Mouse (Mus musculus) cerebellum, adult 18-20 months (tissue): Measurements from ENCODE around the gene Astl.

Experiments used
- DNase-seq, 2 experiments: peaks; one replicate each; pipeline ENCODE4 v3.0.0; 2021

Gene Astl

DNA sequence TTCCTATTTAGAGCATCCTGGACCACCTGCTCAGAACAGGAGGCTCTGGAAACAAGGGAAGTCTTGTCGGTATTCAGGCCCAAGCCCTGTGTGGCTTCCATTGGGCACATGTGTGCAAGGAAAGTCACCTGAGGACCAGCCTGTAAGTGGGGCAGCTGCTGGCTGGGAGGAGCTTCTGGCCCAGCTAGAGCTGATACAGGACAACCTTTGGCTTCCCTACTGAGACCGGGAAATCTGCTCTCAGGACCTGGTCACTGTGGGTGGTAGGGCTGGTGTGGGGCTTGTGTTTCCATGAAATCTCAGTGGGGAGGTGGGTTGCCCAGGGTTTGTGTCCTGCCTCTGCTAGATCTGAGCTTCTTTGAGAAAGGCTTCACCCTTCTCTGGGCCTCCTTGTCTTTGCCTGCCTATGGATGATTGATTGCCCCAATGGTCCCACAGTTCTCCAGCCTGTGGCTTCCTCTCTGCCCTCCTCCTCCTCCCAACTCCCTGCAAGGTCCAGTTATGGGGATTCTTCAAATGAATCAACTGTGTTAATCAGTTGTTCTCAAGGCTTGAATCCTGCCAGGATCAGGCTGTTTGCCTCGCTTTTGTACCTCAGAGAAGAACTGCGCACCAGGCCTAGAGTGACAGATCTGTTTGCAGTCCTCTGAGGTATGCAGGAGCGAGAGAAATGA, 31.4 kb downstream of the Astl start:
- DNase-seq, result no peak

DNA sequence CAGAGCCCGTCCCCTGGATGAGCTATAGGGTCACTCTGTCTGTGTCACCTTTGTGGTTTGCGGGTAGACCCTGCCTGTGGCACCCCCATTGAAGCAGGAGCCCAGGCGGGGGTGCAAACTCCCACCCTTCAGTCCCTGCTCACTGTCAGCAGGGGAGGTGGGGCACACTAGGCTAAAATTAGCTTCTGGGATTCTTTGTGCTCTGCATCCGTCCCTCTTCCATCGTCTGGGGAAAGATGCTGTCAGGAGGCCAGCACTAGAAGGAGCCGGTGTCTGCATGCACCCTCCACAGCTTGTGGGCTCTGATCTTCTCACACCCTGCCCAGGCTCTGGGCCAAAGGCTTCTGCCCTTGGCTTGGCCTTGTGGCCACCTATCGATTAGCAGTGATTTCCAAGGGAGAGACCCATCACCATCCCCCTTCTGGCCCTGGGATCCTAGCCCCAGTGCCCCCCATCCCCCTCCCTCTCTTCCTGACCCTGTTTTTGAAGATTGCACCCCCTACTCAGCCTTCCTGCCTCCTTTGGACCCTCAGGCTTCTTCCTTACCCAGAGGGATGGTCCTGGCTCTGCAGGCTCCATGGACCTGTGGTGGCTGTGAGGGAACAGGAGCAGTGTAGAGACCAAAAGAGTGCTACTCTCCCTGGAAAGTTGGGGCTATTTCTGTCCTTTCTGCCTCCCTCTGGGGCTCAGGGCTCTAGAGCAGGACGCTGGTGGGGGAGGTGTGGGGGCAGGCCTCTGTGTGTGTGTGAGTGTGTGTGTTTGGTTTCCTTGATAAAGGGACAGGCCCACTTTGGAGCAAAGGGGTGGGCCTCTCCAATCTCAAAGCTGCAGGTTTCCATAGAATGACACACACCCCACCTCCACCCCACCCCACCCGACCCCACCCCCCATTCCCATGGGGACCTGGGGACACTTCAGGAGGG, 32.4 kb downstream of the Astl start:
- DNase-seq, result no peak

DNA sequence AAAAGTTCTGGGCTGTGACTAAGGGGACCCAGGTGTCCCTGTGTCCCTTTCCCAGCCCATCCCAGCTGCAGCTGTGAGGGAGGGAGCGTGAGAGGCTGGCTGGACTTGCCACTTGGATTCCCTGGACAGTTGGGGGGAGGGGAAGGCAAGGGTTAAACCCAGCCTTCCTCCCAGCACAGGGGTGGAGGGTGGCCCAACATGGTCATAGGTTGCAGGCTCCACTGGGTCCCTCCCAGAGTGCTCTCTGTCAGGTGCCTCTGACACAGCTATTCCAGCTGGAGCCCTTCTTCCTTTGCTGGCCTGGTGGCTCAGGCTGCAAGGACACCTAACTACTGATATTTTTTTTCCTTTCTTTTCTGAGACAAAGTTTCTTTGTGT, 33.0 kb downstream of the Astl start:
- DNase-seq, result no peak

DNA sequence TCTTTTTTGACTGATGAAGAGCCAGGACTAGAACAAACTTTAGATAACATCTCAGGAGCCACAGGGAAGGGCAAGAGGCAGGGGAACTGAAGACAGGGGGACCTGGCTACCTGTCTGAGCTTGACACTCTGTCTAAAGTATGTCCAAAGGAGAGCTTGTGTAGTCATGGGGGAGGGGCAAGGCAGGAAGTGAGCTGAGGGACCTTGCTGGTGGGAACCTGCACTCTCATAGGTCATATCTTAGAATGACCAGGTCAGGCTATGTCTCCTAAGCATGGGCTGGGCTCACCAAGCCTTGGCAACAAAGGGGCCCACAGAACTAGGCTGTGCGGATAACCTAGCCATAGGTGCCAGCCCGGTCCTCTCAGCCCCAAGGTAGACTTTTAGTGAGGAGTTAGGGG, 33.6 kb downstream of the Astl start:
- DNase-seq, result no peak

DNA sequence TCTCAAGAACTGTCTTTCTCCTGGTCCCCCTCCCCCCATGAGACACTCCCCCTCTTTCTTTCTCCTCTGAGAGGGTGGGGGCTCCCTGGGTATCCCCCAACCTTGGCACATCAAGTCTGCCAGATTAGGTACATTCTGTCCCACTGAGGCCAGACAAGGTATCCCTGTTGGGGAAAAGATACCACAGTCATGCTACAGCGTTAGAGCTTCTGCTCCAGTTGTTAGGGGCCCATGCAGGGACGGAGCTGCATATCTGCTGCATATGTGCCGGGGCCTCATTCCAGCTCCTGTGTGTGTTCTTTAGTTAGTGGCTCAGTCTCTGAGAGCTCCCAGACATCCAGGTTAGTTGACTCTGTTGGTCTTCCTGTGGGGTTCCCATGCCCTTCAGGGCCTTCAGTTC, 35.7 kb downstream of the Astl start:
- no peak for DNase-seq

DNA sequence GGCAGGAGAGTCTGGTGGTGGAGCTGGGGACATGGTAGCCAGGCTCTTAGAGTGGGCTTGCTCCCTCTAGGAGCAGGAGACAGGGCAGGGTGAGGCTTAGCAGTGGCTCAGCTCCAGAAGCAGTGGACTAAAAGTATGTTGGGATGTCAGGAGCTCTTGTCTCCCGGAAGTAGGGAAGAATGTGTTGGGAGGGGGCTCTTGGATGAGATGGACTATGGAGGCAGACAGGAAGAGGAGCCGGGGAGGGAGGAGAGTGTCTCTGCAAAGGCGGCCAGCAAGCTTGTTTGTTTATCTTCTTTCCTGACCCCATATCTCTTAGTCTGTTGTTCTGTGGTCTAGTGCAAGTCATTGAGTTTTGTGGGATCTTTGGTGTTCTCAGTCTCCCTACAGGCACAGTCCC, 36.6 kb downstream of the Astl start:
- no peak for DNase-seq

DNA sequence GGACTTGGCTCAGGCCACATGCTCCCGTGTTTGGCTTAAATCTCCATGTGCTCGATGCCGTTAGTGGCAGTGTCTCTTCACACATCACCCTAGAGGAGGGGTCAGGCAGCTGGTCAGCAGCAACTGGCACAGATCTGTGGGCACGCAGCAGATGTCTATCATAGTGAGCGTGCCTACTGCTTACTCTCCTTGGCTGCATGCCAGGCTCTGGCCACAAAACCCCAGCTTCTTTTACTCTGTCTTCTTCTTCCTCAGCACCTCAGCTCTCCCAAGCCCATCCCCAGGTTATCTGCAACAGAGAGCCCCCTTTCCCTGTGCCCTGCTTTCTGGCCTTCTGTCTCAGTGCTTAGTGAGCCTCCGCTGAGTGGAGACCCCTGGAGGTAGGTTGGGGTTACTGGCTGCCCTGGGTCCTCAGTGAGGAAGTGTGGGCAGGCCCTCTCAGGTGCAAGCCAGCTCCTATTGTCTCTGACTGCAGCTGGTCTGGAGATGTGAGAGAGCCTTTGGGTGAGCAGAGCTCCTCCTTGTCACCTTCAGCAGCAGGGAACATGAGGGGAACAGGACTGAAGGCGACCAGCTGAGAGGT, 37.4 kb downstream of the Astl start:
- DNase-seq, result no peak

DNA sequence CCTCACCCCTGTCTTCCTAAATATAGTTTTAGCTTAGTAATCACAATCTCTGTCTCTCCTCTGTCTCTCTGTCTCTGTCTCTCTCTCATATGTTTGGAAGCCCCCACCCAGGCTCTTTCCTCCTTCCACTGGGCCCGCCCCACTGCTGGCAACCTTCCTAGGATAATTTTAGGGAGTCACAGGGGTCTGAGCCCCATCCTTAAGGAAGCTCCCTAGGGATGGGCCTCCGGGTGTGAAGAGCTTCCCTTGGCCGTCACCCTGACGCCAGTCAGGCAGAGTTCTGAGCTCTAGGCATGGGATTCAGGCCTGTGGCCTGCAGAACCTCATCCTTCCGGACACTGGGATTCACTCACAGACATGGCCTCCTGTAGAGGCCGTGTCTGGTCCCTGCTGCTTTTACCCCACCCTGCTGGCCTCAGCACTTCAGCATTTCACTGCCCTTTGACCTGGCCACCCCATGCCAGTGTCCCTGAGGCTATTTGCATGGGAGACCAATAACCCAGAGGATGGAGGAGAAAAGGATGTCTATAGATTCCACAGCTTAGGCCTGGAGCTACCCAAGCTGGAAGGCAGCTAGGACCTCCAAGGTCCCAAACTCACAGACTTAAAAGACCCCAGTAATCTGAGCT, 38.1 kb downstream of the Astl start:
- no peak for DNase-seq

DNA sequence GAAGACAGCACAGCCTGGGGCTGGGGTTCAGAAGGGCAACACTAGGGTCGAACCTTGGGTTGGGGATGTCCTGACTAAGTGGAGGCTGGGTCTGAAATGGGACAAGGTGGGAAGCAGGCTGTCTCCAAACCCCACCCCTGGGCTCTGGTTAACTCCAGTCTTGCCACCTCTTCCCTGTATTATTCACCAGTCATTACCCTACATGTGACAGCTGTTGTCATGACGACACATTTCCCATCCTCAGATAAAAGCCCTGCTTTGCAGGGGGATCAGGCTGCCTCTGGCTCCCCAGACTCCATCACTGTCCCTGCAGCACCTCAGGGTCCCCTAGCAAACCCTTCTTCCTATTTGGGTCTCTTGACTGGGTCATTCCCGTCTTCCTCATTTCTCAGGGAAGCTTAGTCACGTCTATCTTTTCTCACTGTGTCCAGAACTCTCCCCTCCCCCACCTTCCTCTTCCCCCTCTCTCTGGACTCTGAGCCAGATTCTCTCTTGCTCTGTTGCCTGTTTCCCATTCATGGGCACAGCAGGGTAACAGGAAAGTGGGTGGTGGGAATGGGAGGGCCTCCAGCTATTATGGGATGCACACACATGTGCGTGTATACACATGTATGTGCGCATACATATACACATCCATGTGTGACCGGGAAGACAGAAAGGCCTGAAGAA, 39.6 kb downstream of the Astl start:
- DNase-seq, result no peak

DNA sequence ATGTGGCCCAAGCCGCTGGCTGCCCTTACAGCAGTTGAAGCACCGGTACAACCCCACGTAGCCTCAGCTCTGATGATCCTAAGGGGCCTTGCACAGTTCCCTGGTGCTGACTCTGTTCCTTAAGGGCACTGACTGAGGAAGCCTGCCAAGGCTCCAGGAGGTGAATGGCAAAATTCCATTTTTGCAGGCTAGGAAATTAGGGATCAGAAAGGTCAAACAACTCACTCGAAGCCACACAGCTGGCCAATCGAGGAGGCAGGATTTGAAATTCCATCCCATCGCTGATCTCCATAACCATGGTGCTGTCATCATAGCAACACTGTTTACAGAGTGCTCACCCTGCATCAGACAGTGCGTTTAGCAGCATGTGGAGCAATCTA, 40.2 kb downstream of the Astl start:
- DNase-seq, result no peak

DNA sequence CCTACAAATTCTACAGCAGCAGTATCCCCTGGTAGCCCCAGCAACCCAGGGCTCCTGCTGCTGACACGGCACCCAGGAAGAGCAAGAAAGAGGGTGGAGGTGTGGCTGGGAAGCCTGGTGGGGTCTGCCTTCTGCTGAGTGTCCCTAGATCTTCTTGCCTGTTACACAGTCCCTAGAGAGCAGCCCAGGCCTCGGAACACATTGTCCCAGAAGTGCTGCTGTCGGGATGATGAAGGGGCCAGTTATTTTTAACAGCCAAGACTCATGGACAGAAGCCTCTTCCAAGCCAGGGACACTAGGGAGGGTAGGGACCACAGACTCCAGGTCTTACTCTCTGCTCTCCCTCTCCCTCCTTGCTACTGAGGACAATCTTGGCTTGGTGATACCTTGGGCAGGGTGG, 40.8 kb downstream of the Astl start:
- no peak for DNase-seq

DNA sequence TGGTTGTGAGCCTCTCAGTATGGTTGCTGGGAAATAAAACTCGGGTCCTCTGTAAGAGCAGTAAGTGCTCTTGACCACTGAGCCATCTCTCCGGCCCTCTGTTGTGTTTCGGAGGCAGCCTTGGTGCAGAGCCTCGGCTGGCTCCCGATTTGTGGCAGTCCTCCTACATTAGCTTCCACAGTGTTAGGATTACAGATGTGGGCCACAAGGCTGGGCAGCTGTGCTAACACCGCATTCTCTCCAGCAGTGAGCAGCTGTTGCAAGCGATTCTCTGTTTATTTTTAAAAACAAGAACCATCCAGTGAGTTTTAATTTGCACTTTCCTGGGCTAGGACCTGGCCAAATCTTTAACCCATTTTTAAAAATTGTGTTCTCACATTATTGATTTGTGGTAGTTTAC, 45.4 kb downstream of the Astl start:
- no peak for DNase-seq

DNA sequence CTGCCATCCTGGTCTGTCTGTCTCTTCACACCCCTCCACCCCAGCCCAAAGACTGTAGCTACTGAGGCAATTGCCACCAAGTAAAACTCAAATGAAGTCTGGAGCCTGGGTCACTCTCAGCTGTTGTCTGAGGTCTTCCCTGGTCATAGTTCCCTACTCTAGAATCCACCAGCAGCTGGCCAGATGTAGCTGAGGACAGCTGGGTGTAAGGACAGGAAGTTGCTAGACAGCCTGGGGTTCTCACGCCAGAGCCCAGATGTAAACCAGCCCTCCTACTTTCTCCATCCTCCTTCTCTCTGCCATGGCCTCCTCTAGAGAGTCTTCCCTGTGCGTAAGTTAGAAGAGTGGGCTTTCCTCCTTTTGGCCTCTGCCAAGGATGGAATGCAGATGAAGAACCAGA, 49.1 kb downstream of the Astl start:
- no peak for DNase-seq

DNA sequence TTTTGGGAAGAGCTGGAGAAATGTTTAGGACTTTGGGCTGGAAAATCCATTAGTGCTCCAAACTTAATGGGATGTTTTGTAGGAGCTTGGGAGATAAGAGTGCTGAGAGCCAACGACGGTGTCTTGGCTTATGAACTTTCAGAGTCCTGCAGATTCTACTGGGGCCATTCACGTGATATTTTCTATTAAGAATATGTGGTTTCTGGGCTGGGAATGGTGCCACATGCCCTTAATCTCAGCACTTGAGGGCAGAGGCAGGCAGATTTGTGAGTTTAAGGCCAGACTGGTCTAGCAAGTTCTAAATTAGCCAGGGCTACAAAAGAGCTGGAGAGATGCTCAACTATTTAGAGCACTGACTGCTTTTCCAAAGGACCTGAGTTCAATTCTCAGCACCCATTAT, 51.9 kb downstream of the Astl start:
- DNase-seq, result no peak

DNA sequence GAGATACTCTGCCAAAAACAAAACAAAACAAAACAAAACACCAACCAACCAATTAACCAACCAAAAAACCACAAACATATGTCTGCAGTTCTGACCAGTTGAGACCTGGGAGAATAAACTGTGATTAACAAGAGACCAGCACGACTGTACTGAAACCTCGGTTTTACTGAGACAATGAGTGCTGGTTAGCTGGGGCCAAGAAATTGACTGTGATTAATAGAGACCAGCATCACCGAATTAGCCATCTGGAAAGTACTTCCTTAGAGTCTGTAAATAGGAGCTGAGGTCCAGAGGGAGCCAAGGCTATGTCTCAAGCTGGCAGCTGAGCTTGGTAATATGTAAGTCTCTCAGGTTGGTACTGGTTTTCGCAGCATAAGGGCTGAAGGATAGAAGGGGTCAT, 52.4 kb downstream of the Astl start:
- DNase-seq, result no peak

DNA sequence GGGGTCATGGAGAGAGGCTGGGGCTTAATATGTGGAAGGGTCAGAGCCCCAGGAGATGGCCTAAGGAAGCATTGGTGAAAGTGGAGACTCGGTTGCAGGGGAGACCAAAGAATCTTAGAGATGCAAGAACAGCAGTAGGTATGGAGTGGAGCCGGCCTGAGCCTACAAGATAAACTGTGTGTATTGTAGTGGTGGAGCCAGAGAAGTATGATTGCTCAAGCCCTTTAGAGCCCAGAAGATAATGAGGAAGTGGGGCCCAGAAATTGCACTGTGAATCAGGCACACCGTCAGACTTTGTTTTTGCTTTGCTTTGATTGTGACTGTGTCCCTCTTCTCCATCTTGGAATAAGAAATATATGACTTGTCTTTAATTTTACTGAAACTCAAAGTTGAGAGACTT, 52.9 kb downstream of the Astl start:
- no peak for DNase-seq

DNA sequence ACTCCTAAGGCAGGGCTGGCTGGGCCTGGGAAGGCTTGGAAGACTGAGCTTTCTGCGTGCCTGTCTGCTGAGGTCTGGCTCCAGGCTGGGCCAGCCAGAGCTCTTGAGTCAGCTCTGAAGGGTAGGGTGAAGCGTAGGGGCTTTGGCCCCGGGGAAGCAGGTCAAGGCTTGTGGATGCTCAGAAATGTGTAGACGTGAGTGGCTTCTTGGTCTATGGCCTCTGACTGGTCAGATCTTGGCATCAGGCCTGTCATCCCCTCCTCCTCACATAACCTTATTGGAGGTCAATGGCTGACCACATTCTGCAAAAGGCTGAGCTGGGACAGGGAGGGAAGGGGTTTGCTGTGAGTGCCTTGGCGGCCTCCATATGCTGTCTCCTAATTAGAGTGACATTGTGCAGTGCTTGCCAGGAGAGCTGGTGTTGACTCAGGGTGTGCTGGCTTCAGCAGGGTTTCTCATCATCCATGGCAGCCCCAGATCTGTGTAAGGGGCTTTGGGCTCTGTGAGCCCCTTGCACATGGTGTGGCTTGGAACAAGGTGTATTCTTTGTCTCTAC, 56.2 kb downstream of the Astl start:
- DNase-seq, result no peak

DNA sequence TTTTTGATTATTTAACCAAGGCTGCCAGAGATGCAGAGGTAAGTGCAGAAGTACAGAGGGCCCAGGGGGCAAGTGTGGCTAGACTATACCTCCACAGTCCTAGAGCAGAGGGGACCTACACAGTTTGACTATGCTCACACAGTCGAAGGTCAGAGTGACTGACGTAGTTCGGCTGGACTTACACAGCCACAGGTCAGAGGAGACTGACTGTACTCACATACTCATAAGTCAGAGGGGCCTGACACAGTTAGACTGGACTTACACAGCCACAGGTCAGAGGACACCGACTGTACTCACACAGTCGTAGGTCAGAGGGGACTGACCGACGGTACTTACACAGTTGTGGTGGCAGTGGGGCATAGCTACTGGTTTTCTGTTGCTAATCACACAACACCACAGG, 60.3 kb downstream of the Astl start:
- DNase-seq, result no peak
